Mouse (Mus musculus) bone marrow macrophage, adult 2 months (primary cell): Measurements from ENCODE around the gene Hs6st2.

ENCODE experiments used
- CTCF ChIP-seq: IDR thresholded peaks from 2 replicates; pipeline ENCODE4 v1.5.1; 2012; ENCODE audit warnings: low read depth, mild to moderate bottlenecking, low read length, moderate library complexity
- POLR2A ChIP-seq: IDR thresholded peaks from 2 replicates; pipeline ENCODE4 v1.6.1; 2012; ENCODE audit warnings: mild to moderate bottlenecking, low read depth, low read length, borderline replicate concordance

GRCm38 (mm10) chrX:51506526-51506925 lies 175.1 kb downstream of the Hs6st2 start:
- TF ChIP-seq CTCF (no peak), POLR2A (no peak)
